Mouse (Mus musculus): ENCODE results near the gene Nrxn3. TPM values are rescaled to one million over a fixed set of nuclear protein-coding genes. Genes with fewer than 3 reads are reported as not detected.

Gene Nrxn3
- polyA plus RNA-seq, 1 experiment from 2014 or later = 3.7 TPM

- Histone ChIP-seq H3K4me3 (no peak overlapping the region), H3K4me2 (replicated peaks) (no peak overlapping the region), H3K27me3 (no peaks in the 10 kb centered on the region), H3K4me1 (no peaks in the 10 kb centered on the region), H3K9me3 (no peaks in the 10 kb centered on the region), H3K9ac (no peak overlapping the region), H3K36me3 (no peaks in the 10 kb centered on the region), H3K27ac (no peak overlapping the region)
- no peak for ATAC-seq (ENCODE audit: insufficient number of reproducible peaks, insufficient read depth, low FRiP score, low TSS enrichment)
- WGBS = 76% methylated on average over 3 of the region's 3 CpGs
These were observed 536.2 kb downstream of the Nrxn3 start for GRCm38 (mm10) chr12:89258879-89259278.

GRCm38 (mm10) chr12:89260076-89260475 lies 537.4 kb downstream of the Nrxn3 start:
- no peaks in the 10 kb centered on the region for H3K9me3 ChIP-seq
- 0 out of 2 replicates have a peak, but pooled peaks have one; percentile 35 for ATAC-seq (ENCODE audit: insufficient number of reproducible peaks, insufficient read depth, low FRiP score, low TSS enrichment)
- H3K27ac ChIP-seq = no peak overlapping the region
- no peaks in the 10 kb centered on the region for H3K4me1 ChIP-seq
- H3K36me3 ChIP-seq = no peaks in the 10 kb centered on the region
- H3K27me3 ChIP-seq = no peaks in the 10 kb centered on the region
- no peak overlapping the region for H3K9ac ChIP-seq
- H3K4me3 ChIP-seq = no peak overlapping the region
- WGBS = 91% methylated on average over 24 of the region's 24 CpGs
- H3K4me2 ChIP-seq (replicated peaks) = no peak overlapping the region

GRCm38 (mm10) chr12:89262261-89262660 lies 539.6 kb downstream of the Nrxn3 start:
- H3K9me3 ChIP-seq = no peaks in the 10 kb centered on the region
- 84% methylated on average over 1 of the region's 1 CpGs for WGBS
- H3K27me3 ChIP-seq = no peaks in the 10 kb centered on the region
- no peak overlapping the region for H3K27ac ChIP-seq
- ATAC-seq (ENCODE audit: insufficient number of reproducible peaks, insufficient read depth, low FRiP score, low TSS enrichment) = no peak
- H3K4me2 ChIP-seq (replicated peaks) = no peak overlapping the region
- H3K9ac ChIP-seq = no peak overlapping the region
- H3K36me3 ChIP-seq = no peaks in the 10 kb centered on the region
- no peak overlapping the region for H3K4me3 ChIP-seq
- no peaks in the 10 kb centered on the region for H3K4me1 ChIP-seq

- 70% methylated on average over 6 of the region's 6 CpGs for WGBS
- Histone ChIP-seq H3K36me3 (no peaks in the 10 kb centered on the region), H3K4me3 (no peak overlapping the region), H3K9ac (no peak overlapping the region), H3K4me2 (replicated peaks) (no peak overlapping the region), H3K4me1 (peaks cover 8% of the 10 kb centered on the region; the same call in 1 of the 2 replicates), H3K9me3 (no peaks in the 10 kb centered on the region), H3K27ac (no peak overlapping the region), H3K27me3 (no peaks in the 10 kb centered on the region)
- ATAC-seq (ENCODE audit: insufficient number of reproducible peaks, insufficient read depth, low FRiP score, low TSS enrichment) = 0 out of 2 replicates have a peak, but pooled peaks have one; percentile 15
These were observed 560.0 kb downstream of the Nrxn3 start for GRCm38 (mm10) chr12:89282362-89283343.

GRCm38 (mm10) chr12:89284412-89284811 lies 561.7 kb downstream of the Nrxn3 start:
- Histone ChIP-seq H3K4me1 (peaks cover 8% of the 10 kb centered on the region; the same call in 1 of the 2 replicates), H3K9me3 (no peaks in the 10 kb centered on the region), H3K27ac (no peak overlapping the region), H3K36me3 (no peaks in the 10 kb centered on the region), H3K4me2 (replicated peaks) (no peak overlapping the region), H3K27me3 (no peaks in the 10 kb centered on the region), H3K9ac (no peak overlapping the region), H3K4me3 (no peak overlapping the region)
- no peak for ATAC-seq (ENCODE audit: insufficient number of reproducible peaks, insufficient read depth, low FRiP score, low TSS enrichment)
- 91% methylated on average over 3 of the region's 3 CpGs for WGBS

GRCm38 (mm10) chr12:89287037-89287436 lies 564.4 kb downstream of the Nrxn3 start:
- Histone ChIP-seq H3K27ac (no peak overlapping the region), H3K9ac (no peak overlapping the region), H3K36me3 (no peaks in the 10 kb centered on the region), H3K4me3 (no peak overlapping the region), H3K27me3 (no peaks in the 10 kb centered on the region), H3K4me2 (replicated peaks) (no peak overlapping the region), H3K9me3 (no peaks in the 10 kb centered on the region), H3K4me1 (peaks cover 12% of the 10 kb centered on the region; the same call in 1 of the 2 replicates)
- no peak for ATAC-seq (ENCODE audit: insufficient number of reproducible peaks, insufficient read depth, low FRiP score, low TSS enrichment)
- WGBS = 25% methylated on average over 4 of the region's 4 CpGs

GRCm38 (mm10) chr12:89289589-89290274 lies 567.1 kb downstream of the Nrxn3 start:
- Histone ChIP-seq H3K4me1 (peaks cover 12% of the 10 kb centered on the region; the same call in 1 of the 2 replicates), H3K36me3 (no peaks in the 10 kb centered on the region), H3K9ac (no peak overlapping the region), H3K27ac (no peak overlapping the region), H3K4me2 (replicated peaks) (no peak overlapping the region), H3K27me3 (no peaks in the 10 kb centered on the region), H3K9me3 (no peaks in the 10 kb centered on the region), H3K4me3 (no peak overlapping the region)
- 63% methylated on average over 4 of the region's 4 CpGs for WGBS
- ATAC-seq (ENCODE audit: insufficient number of reproducible peaks, insufficient read depth, low FRiP score, low TSS enrichment) = no peak

GRCm38 (mm10) chr12:89290736-89291574 lies 568.3 kb downstream of the Nrxn3 start:
- Histone ChIP-seq H3K4me1 (peaks cover 12% of the 10 kb centered on the region; the same call in 1 of the 2 replicates), H3K27me3 (no peaks in the 10 kb centered on the region), H3K9me3 (no peaks in the 10 kb centered on the region), H3K27ac (no peak overlapping the region), H3K4me3 (no peak overlapping the region), H3K9ac (no peak overlapping the region), H3K4me2 (replicated peaks) (no peak overlapping the region), H3K36me3 (no peaks in the 10 kb centered on the region)
- no peak for ATAC-seq (ENCODE audit: insufficient number of reproducible peaks, insufficient read depth, low FRiP score, low TSS enrichment)
- 38% methylated on average over 4 of the region's 4 CpGs for WGBS

- no peak overlapping the region for H3K9ac ChIP-seq
- no peak overlapping the region for H3K27ac ChIP-seq
- no peak for ATAC-seq (ENCODE audit: insufficient number of reproducible peaks, insufficient read depth, low FRiP score, low TSS enrichment)
- 45% methylated on average over 4 of the region's 4 CpGs for WGBS
- no peak overlapping the region for H3K4me2 ChIP-seq (replicated peaks)
- no peaks in the 10 kb centered on the region for H3K36me3 ChIP-seq
- no peaks in the 10 kb centered on the region for H3K9me3 ChIP-seq
- H3K27me3 ChIP-seq = no peaks in the 10 kb centered on the region
- H3K4me1 ChIP-seq = no peaks in the 10 kb centered on the region
- H3K4me3 ChIP-seq = no peak overlapping the region
These were observed 579.3 kb downstream of the Nrxn3 start for GRCm38 (mm10) chr12:89302011-89302410.

GRCm38 (mm10) chr12:89310200-89310599 lies 587.5 kb downstream of the Nrxn3 start:
- no peaks in the 10 kb centered on the region for H3K4me1 ChIP-seq
- no peak overlapping the region for H3K4me2 ChIP-seq (replicated peaks)
- H3K9ac ChIP-seq = no peak overlapping the region
- H3K27ac ChIP-seq = no peak overlapping the region
- H3K9me3 ChIP-seq = no peaks in the 10 kb centered on the region
- WGBS = 79% methylated on average over 1 of the region's 1 CpGs
- H3K27me3 ChIP-seq = no peaks in the 10 kb centered on the region
- H3K4me3 ChIP-seq = no peak overlapping the region
- H3K36me3 ChIP-seq = no peaks in the 10 kb centered on the region
- ATAC-seq (ENCODE audit: insufficient number of reproducible peaks, insufficient read depth, low FRiP score, low TSS enrichment) = no peak

- Histone ChIP-seq H3K9ac (no peak overlapping the region), H3K36me3 (no peaks in the 10 kb centered on the region), H3K4me1 (no peaks in the 10 kb centered on the region), H3K4me2 (replicated peaks) (no peak overlapping the region), H3K9me3 (no peaks in the 10 kb centered on the region), H3K27me3 (no peaks in the 10 kb centered on the region), H3K27ac (no peak overlapping the region), H3K4me3 (no peak overlapping the region)
- ATAC-seq (ENCODE audit: insufficient number of reproducible peaks, insufficient read depth, low FRiP score, low TSS enrichment) = no peak
- WGBS = 28% methylated on average over 1 of the region's 1 CpGs
These were observed 589.9 kb downstream of the Nrxn3 start for GRCm38 (mm10) chr12:89312586-89312985.
